Mouse (Mus musculus) erythroblast, embryonic 14.5 days (primary cell): ENCODE results near the gene Thnsl1.

Source experiments
- GATA1 ChIP-seq: IDR thresholded peaks from 2 replicates; pipeline ENCODE4 v1.6.1; 2012; ENCODE audit warnings: low read length, inconsistent platforms, mixed read lengths
- TAL1 ChIP-seq: IDR thresholded peaks from 3 replicates; pipeline ENCODE4 v1.6.1; 2012; ENCODE audit warnings: low read length, inconsistent platforms, mixed read lengths

- TF ChIP-seq TAL1 (no peak), GATA1 (no peak)
Observed at GRCm38 (mm10) chr2:21235844-21236386, 30.4 kb downstream of the Thnsl1 start.
